Mouse (Mus musculus) ES-Bruce4 (cell line): ENCODE results near the gene Gsap.

ENCODE experiments used
- CTCF ChIP-seq: IDR thresholded peaks from one replicate; pipeline ENCODE4 v1.8.1; 2011; ENCODE audit warnings: low read depth, low read length
- EP300 ChIP-seq: IDR thresholded peaks from 2 replicates; pipeline ENCODE4 v1.6.1; 2011; ENCODE audit warnings: low read depth, low read length; ENCODE audit not compliant: insufficient read depth
- POLR2A ChIP-seq: IDR thresholded peaks from one replicate; pipeline ENCODE4 v1.8.1; 2011; ENCODE audit warnings: low read length; ENCODE audit not compliant: insufficient read depth

DNA sequence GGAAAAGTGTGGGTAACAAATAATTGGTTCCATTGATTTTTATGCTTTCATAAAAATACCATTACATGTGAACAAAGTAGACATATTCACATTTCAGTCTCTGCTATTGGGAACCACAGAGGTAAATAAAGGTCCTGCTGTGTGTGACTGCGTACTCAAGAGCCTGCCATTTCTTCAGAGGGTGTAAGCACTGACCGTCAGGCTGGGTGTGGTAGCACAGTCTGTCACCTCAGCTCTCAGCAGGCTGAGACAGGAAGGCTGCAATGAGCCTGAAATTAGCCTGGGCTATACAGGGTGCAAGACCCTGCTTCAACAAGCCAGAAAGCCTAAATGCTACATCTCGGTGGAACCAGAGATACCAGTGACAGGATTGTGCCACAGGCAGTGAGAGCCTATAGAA is 114.0 kb downstream of the Gsap start:
- TF ChIP-seq EP300 (no peak), CTCF (no peak), POLR2A (no peak)
